Mouse (Mus musculus): ENCODE results near the gene Prr15. TPM values are rescaled to one million over a fixed set of nuclear protein-coding genes. Genes with fewer than 3 reads are reported as not detected.

Prr15 gene
- 2.5 TPM in 2 replicates for polyA plus RNA-seq (2021; fragmentation: Nextera tagmentation)
- long read RNA-seq, experiment 1, partial matches to known transcripts: 0 of 2 reads
- long read RNA-seq, experiment 1, other reads (novel, unspliced or antisense): 1 of 2 reads
- long read RNA-seq, experiment 2: 0 reads

GRCm38 (mm10) chr6:54325246-54325885 is at the start of gene Prr15:
Gene Prr15, plus strand, starts transcription at chr6:54325835.

Other genes starting within 250 kb of the Prr15 start
- gene Wipf3, start 103.8 kb downstream of the Prr15 start, polyA plus RNA-seq (2021; fragmentation: Nextera tagmentation): 25.3 and 27.9 TPM in 2 replicates
- 44.3 and 52.2 TPM in 2 replicates for gene Scrn1, start 240.7 kb downstream of the Prr15 start, polyA plus RNA-seq (2021; fragmentation: Nextera tagmentation)

Data from layer of hippocampus, adult 6 months (tissue).